Mouse (Mus musculus) hindbrain, postnatal 0 days (tissue): ENCODE measurements at regions not wholly inside any gene's neighbourhood (a gene's known extent, or its start where the extent isn't known, plus 50 kb on each side); places are given as distances from the start of the nearest gene placed in this dataset.

Experiments used
- ATAC-seq: fragments of 200-750 bp; cut with Nextera tagmentation; 2 replicates; pipeline ENCODE4 v1.8.0; 2017; ENCODE audit warnings: mild to moderate bottlenecking, moderate TSS enrichment, moderate library complexity
- DNase-seq: peaks from one replicate; pipeline ENCODE4 v3.0.0-alpha.2; 2015; ENCODE audit warnings: low spot score
- H3K27ac ChIP-seq: fragments of 300-500 bp; sonication (generic); 2 replicates; pipeline ENCODE4 v1.5.1; 2014; ENCODE audit warnings: mild to moderate bottlenecking
- H3K27me3 ChIP-seq: fragments of 300-500 bp; sonication (generic); 2 replicates; pipeline ENCODE4 v1.6.1; 2014; ENCODE audit warnings: low read length, mixed read lengths; ENCODE audit not compliant: insufficient read depth
- H3K36me3 ChIP-seq: fragments of 300-500 bp; sonication (generic); 2 replicates; pipeline ENCODE4 v1.6.1; 2014; ENCODE audit warnings: low read length, mixed read lengths; ENCODE audit not compliant: insufficient read depth
- H3K4me1 ChIP-seq: fragments of 300-500 bp; sonication (generic); 2 replicates; pipeline ENCODE4 v1.6.1; 2014; ENCODE audit warnings: antibody characterized with exemption, low read length, mixed read lengths; ENCODE audit not compliant: insufficient read depth
- H3K4me2 ChIP-seq: fragments of 300-500 bp; sonication (generic); 2 replicates; pipeline ENCODE4 v1.6.1; 2014; ENCODE audit warnings: low read depth, mild to moderate bottlenecking, low read length, moderate library complexity, mixed read lengths
- H3K4me3 ChIP-seq: fragments of 300-500 bp; sonication (generic); 2 replicates; pipeline ENCODE4 v1.5.1; 2014; ENCODE audit warnings: low read length
- H3K9ac ChIP-seq: fragments of 300-500 bp; sonication (generic); replicated peaks from 2 replicates; pipeline ENCODE4 v1.6.1; 2014; ENCODE audit warnings: mild to moderate bottlenecking, low read length, moderate library complexity, mixed read lengths
- H3K9me3 ChIP-seq: fragments of 300-500 bp; sonication (generic); 2 replicates; pipeline ENCODE4 v1.6.1; 2016; ENCODE audit warnings: low read length, mixed read lengths
- CTCF ChIP-seq: IDR thresholded peaks from 2 replicates; pipeline ENCODE4 v1.5.1; 2016; ENCODE audit warnings: antibody characterized with exemption, control low read depth, low read depth
- WGBS: fragments of 180-500 bp; shearing (Covaris S2); extraction: QIAGEN DNeasy Blood & Tissue Kit; methylation state at CpG from one replicate; pipeline ENCODE4 v1.1.7; 2014; 5-methylcytosine and 5-hydroxymethylcytosine counted together

- Histone ChIP-seq H3K9ac (no peak overlapping the region), H3K4me2 (no peak overlapping the region), H3K9me3 (no peaks in the 10 kb centered on the region), H3K4me3 (no peak overlapping the region), H3K27ac (no peak overlapping the region), H3K36me3 (no peaks in the 10 kb centered on the region), H3K4me1 (peaks cover 6% of the 10 kb centered on the region), H3K27me3 (no peaks in the 10 kb centered on the region)
- ATAC-seq, result peak; percentile 88
- no peak for TF ChIP-seq CTCF
- peak; percentile 76 for DNase-seq
- WGBS, result 32% methylated on average over 6 of the region's 6 CpGs
These were observed 63.1 kb upstream of the Cxcl12 start for GRCm38 (mm10) chr6:117105182-117105589.

- Histone ChIP-seq H3K36me3 (no peaks in the 10 kb centered on the region), H3K4me2 (no peak overlapping the region), H3K27me3 (no peaks in the 10 kb centered on the region), H3K9ac (no peak overlapping the region), H3K4me3 (no peak overlapping the region), H3K4me1 (peaks cover 2% of the 10 kb centered on the region; the same call in 1 of the 2 replicates), H3K27ac (no peak overlapping the region), H3K9me3 (no peaks in the 10 kb centered on the region)
- WGBS, result 75% methylated on average over 3 of the region's 3 CpGs
- ATAC-seq, result no peak
- TF ChIP-seq CTCF, result no peak
- DNase-seq, result no peak
These were observed 58.0 kb upstream of the Cxcl12 start for GRCm38 (mm10) chr6:117110291-117110690.

- no peak for ATAC-seq
- Histone ChIP-seq H3K9me3 (no peaks in the 10 kb centered on the region), H3K4me2 (no peak overlapping the region), H3K9ac (no peak overlapping the region), H3K27me3 (no peaks in the 10 kb centered on the region), H3K4me1 (no peaks in the 10 kb centered on the region), H3K4me3 (no peak overlapping the region), H3K27ac (no peak overlapping the region), H3K36me3 (no peaks in the 10 kb centered on the region)
- no peak for DNase-seq
- no peak for TF ChIP-seq CTCF
- WGBS, result 67% methylated on average over 8 of the region's 8 CpGs
These were observed 53.5 kb upstream of the Cxcl12 start for GRCm38 (mm10) chr6:117114859-117115258.

DNA sequence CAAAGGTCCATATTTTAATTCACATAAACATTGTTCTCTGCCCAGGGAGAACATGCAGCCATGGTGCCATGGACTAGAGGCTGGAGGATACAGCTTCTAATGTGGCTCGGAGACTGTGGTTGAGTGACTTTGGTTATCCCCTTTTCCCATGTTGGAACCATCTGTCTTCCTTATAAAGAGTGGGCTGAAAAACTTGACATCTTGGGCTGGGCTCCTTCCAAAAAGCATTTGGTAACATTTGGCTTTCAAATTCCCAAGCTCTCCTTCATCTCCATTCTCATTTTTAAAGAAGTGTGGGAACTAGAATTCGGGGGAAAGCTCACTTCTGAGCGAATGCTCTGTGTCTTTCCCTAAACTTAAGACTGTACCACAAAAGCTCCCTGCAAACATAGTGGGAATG lies 50.3 kb upstream of the Cxcl12 start:
- no peak overlapping the region for H3K9ac ChIP-seq
- no peak for DNase-seq

More for the DNA sequence above, 50.3 kb upstream of the Cxcl12 start:
- no peak overlapping the region for H3K4me2 ChIP-seq
- 84% methylated on average over 3 of the region's 3 CpGs for WGBS
- no peak for TF ChIP-seq CTCF
- H3K9me3 ChIP-seq, result no peaks in the 10 kb centered on the region
- no peaks in the 10 kb centered on the region for H3K27me3 ChIP-seq
- H3K36me3 ChIP-seq, result no peaks in the 10 kb centered on the region
- ATAC-seq, result no peak
- H3K4me1 ChIP-seq, result no peaks in the 10 kb centered on the region
- no peak overlapping the region for H3K27ac ChIP-seq
- H3K4me3 ChIP-seq, result no peak overlapping the region
